Mouse (Mus musculus): ENCODE data around the gene Cped1. TPM values are rescaled to one million over a fixed set of nuclear protein-coding genes. Genes with fewer than 3 reads are reported as not detected.

Cped1 gene
- polyA plus RNA-seq, 1 experiment from 2014 or later: 6.4 TPM

DNA sequence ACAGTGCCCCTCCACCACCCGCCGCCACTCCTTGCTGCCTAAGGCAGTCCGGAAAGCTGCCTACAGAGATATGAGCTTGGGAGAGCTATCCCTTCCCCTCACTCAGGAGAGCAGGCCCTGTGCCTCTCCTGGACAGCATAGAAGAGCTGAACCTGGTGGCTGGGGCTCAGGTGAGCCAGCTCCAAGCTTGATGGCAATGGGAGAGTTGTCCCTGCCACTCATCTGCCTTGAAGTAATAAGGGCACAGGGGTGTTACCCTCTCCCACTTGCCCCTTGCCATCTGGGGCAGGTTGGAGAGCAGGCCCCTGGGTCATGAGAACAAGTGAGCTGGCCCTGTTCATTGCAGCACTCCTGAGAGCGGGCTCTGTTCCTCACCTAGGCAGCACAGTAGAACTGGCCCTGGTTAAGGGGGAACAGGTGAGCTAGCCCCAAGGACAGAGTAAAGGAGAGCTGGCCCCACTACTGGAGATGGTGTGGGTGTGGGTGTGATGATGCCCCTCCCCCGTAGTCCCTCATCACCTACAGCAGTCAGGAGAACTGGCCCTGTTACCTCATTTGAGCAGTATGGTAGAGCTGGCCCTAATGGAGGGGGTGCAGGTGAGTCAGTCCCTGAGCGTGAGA, 28.7 kb downstream of the Cped1 start:
- H3K4me3 ChIP-seq (ENCODE audit: low read depth, low read length): no peak overlapping the region
- H3K4me2 ChIP-seq: no peak overlapping the region
- no peaks in the 10 kb centered on the region for H3K36me3 ChIP-seq (ENCODE audit: control insufficient read depth, insufficient read depth, low read length)
- peaks cover 2% of the 10 kb centered on the region; the same call in 1 of the 2 replicates for H3K4me1 ChIP-seq (ENCODE audit: control insufficient read depth, insufficient read depth, low read length)
- ATAC-seq (replicated peaks; ENCODE audit: insufficient number of reproducible peaks, low FRiP score, low TSS enrichment): no peak
- no peak overlapping the region for H3K9ac ChIP-seq (ENCODE audit: low read depth, low read length)
- no peaks in the 10 kb centered on the region for H3K27me3 ChIP-seq (ENCODE audit: control insufficient read depth, insufficient read depth, low read length)
- H3K9me3 ChIP-seq (replicated peaks; ENCODE audit: control insufficient read depth, low read length): no peaks in the 10 kb centered on the region
- 85% methylated on average over 6 of the region's 6 CpGs for WGBS (ENCODE audit: insufficient replicate concordance)
- no peak overlapping the region for H3K27ac ChIP-seq (ENCODE audit: low read depth, low read length)

- Histone ChIP-seq H3K27ac (ENCODE audit: low read depth, low read length) (no peak overlapping the region), H3K9ac (ENCODE audit: low read depth, low read length) (no peak overlapping the region), H3K4me3 (ENCODE audit: low read depth, low read length) (no peak overlapping the region), H3K4me1 (ENCODE audit: control insufficient read depth, insufficient read depth, low read length) (peaks cover 6% of the 10 kb centered on the region; the same call in 1 of the 2 replicates), H3K9me3 (replicated peaks; ENCODE audit: control insufficient read depth, low read length) (no peaks in the 10 kb centered on the region), H3K27me3 (ENCODE audit: control insufficient read depth, insufficient read depth, low read length) (no peaks in the 10 kb centered on the region), H3K4me2 (no peak overlapping the region), H3K36me3 (ENCODE audit: control insufficient read depth, insufficient read depth, low read length) (no peaks in the 10 kb centered on the region)
- WGBS (ENCODE audit: insufficient replicate concordance): 56% methylated on average over 7 of the region's 7 CpGs
- no peak for ATAC-seq (replicated peaks; ENCODE audit: insufficient number of reproducible peaks, low FRiP score, low TSS enrichment)
Measured at GRCm38 (mm10) chr6:22017631-22018030, 31.9 kb downstream of the Cped1 start.

DNA sequence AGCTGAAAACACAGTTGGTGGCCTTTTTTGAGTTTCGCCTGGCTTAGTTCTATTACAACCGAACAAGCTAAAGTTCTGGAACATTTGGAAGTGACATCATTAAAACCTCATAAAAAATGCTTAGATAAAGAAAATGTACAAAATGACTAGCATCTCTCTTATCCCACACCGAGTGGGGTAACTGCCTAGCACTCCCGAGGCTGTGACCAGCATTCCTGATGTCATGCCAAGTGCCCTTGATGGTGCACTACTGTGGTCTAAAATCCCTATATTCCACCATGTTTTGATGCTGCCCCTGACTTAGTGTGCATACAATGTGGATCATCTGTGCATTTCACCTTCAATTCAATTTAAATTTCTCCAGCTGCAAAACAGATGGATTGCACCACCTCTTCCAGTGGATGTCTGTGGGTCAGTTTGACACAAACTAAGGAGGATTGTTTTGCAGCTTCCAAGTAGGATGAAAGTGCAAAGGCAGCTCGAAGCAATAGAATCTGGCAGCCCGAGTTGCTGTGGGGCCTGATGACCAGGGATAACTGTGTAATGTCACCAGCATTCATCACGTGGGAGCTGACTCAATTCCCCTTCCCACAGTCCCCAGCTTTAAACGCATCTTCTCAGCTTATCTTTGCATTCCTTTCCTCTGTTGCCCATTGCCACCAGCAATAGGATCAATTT, 33.2 kb downstream of the Cped1 start:
- no peak overlapping the region for H3K4me3 ChIP-seq (ENCODE audit: low read depth, low read length)
- H3K36me3 ChIP-seq (ENCODE audit: control insufficient read depth, insufficient read depth, low read length): no peaks in the 10 kb centered on the region
- H3K4me1 ChIP-seq (ENCODE audit: control insufficient read depth, insufficient read depth, low read length): peaks cover 6% of the 10 kb centered on the region; the same call in 1 of the 2 replicates
- 0 out of 2 replicates have a peak overlapping the region, but pooled peaks have one; percentile 10 for H3K27ac ChIP-seq (ENCODE audit: low read depth, low read length)
- 49% methylated on average over 8 of the region's 8 CpGs for WGBS (ENCODE audit: insufficient replicate concordance)
- no peaks in the 10 kb centered on the region for H3K9me3 ChIP-seq (replicated peaks; ENCODE audit: control insufficient read depth, low read length)
- H3K27me3 ChIP-seq (ENCODE audit: control insufficient read depth, insufficient read depth, low read length): no peaks in the 10 kb centered on the region
- no peak overlapping the region for H3K4me2 ChIP-seq
- ATAC-seq (replicated peaks; ENCODE audit: insufficient number of reproducible peaks, low FRiP score, low TSS enrichment): no peak
- no peak overlapping the region for H3K9ac ChIP-seq (ENCODE audit: low read depth, low read length)

DNA sequence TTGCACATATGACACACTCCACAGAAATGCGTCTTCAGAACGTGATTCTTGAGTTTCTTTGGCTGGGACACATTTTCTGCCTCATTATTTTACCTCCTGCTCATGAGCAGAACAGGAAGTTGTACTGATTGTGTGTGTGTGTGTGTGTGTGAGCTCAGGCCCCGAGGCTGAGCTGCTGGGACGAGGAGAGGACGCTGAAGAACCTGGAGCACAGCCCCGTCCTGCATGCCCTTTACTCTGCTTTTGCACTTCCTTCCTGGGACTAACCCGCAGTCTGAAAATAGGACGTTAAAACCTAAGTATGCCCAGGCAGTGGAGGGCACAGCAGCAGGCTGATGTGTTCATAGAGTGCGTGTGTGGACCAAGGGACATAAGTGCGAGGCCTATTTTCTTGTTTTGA, 33.9 kb downstream of the Cped1 start:
- no peak for ATAC-seq (replicated peaks; ENCODE audit: insufficient number of reproducible peaks, low FRiP score, low TSS enrichment)
- Histone ChIP-seq H3K27me3 (ENCODE audit: control insufficient read depth, insufficient read depth, low read length) (no peaks in the 10 kb centered on the region), H3K9me3 (replicated peaks; ENCODE audit: control insufficient read depth, low read length) (no peaks in the 10 kb centered on the region), H3K36me3 (ENCODE audit: control insufficient read depth, insufficient read depth, low read length) (no peaks in the 10 kb centered on the region), H3K4me3 (ENCODE audit: low read depth, low read length) (no peak overlapping the region), H3K4me1 (ENCODE audit: control insufficient read depth, insufficient read depth, low read length) (peaks cover 6% of the 10 kb centered on the region; the same call in 1 of the 2 replicates), H3K27ac (ENCODE audit: low read depth, low read length) (no peak overlapping the region), H3K9ac (ENCODE audit: low read depth, low read length) (no peak overlapping the region), H3K4me2 (no peak overlapping the region)
- 39% methylated on average over 10 of the region's 10 CpGs for WGBS (ENCODE audit: insufficient replicate concordance)

GRCm38 (mm10) chr6:22020696-22021095, 35.0 kb downstream of the Cped1 start:
- 74% methylated on average over 5 of the region's 5 CpGs for WGBS (ENCODE audit: insufficient replicate concordance)
- H3K27ac ChIP-seq (ENCODE audit: low read depth, low read length): no peak overlapping the region
- H3K4me3 ChIP-seq (ENCODE audit: low read depth, low read length): no peak overlapping the region
- no peak for ATAC-seq (replicated peaks; ENCODE audit: insufficient number of reproducible peaks, low FRiP score, low TSS enrichment)
- no peak overlapping the region for H3K9ac ChIP-seq (ENCODE audit: low read depth, low read length)
- H3K4me2 ChIP-seq: no peak overlapping the region
- no peaks in the 10 kb centered on the region for H3K36me3 ChIP-seq (ENCODE audit: control insufficient read depth, insufficient read depth, low read length)
- no peaks in the 10 kb centered on the region for H3K27me3 ChIP-seq (ENCODE audit: control insufficient read depth, insufficient read depth, low read length)
- H3K4me1 ChIP-seq (ENCODE audit: control insufficient read depth, insufficient read depth, low read length): peaks cover 6% of the 10 kb centered on the region; the same call in 1 of the 2 replicates
- no peaks in the 10 kb centered on the region for H3K9me3 ChIP-seq (replicated peaks; ENCODE audit: control insufficient read depth, low read length)

GRCm38 (mm10) chr6:22021315-22021714, 35.6 kb downstream of the Cped1 start:
- WGBS (ENCODE audit: insufficient replicate concordance): 86% methylated on average over 3 of the region's 3 CpGs

GRCm38 (mm10) chr6:22024168-22024567, 38.5 kb downstream of the Cped1 start:
- no peak overlapping the region for H3K4me3 ChIP-seq (ENCODE audit: low read depth, low read length)
- no peak overlapping the region for H3K9ac ChIP-seq (ENCODE audit: low read depth, low read length)
- no peaks in the 10 kb centered on the region for H3K36me3 ChIP-seq (ENCODE audit: control insufficient read depth, insufficient read depth, low read length)
- H3K9me3 ChIP-seq (replicated peaks; ENCODE audit: control insufficient read depth, low read length): no peaks in the 10 kb centered on the region
- no peaks in the 10 kb centered on the region for H3K27me3 ChIP-seq (ENCODE audit: control insufficient read depth, insufficient read depth, low read length)
- peaks cover 4% of the 10 kb centered on the region; the same call in 1 of the 2 replicates for H3K4me1 ChIP-seq (ENCODE audit: control insufficient read depth, insufficient read depth, low read length)
- H3K27ac ChIP-seq (ENCODE audit: low read depth, low read length): no peak overlapping the region
- H3K4me2 ChIP-seq: no peak overlapping the region
- ATAC-seq (replicated peaks; ENCODE audit: insufficient number of reproducible peaks, low FRiP score, low TSS enrichment): no peak
- WGBS (ENCODE audit: insufficient replicate concordance): 85% methylated on average over 2 of the region's 2 CpGs

More at GRCm38 (mm10) chr6:22021315-22021714, 35.6 kb downstream of the Cped1 start:
- H3K27me3 ChIP-seq (ENCODE audit: control insufficient read depth, insufficient read depth, low read length): no peaks in the 10 kb centered on the region
- no peaks in the 10 kb centered on the region for H3K9me3 ChIP-seq (replicated peaks; ENCODE audit: control insufficient read depth, low read length)
- H3K27ac ChIP-seq (ENCODE audit: low read depth, low read length): no peak overlapping the region
- ATAC-seq (replicated peaks; ENCODE audit: insufficient number of reproducible peaks, low FRiP score, low TSS enrichment): no peak
- no peaks in the 10 kb centered on the region for H3K36me3 ChIP-seq (ENCODE audit: control insufficient read depth, insufficient read depth, low read length)
- H3K4me3 ChIP-seq (ENCODE audit: low read depth, low read length): no peak overlapping the region
- H3K4me1 ChIP-seq (ENCODE audit: control insufficient read depth, insufficient read depth, low read length): peaks cover 6% of the 10 kb centered on the region; the same call in 1 of the 2 replicates
- H3K9ac ChIP-seq (ENCODE audit: low read depth, low read length): no peak overlapping the region
- no peak overlapping the region for H3K4me2 ChIP-seq

DNA sequence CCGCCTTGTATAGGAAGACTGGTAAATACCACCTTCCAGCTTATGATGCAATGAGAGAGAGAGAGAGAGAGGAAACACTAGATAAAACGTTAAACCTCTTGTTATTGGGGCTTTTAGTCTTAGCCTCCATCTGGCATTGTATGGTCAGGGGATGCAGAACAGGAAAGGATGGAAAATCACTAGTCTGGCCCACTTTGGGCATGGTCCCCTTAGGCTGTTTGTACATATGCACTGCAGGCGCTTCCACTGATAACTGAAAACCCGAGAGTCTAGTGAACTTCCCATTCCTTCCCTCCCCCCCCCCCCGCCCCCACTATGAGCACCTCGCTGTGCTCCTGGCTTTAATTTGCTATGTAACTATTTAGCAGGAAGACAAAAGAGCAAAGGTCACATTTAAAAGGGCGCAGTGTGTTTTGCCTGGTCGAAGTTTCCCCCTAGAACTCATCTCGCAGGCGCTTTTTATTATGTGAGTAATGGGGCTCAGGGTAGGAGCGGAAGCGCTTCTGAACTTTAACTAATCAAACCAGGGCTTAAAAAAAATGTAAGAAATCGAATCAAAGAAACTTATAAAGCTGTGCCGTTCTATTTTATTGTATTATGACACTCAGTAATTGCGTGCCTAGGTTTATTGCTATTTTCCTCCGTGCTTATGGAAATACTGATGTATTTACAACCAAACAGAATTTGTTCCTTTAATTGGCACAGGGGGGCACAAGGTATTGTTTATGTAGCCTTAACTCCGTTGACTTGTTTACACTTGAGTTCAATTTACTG, 40.1 kb downstream of the Cped1 start:
- no peak for ATAC-seq (replicated peaks; ENCODE audit: insufficient number of reproducible peaks, low FRiP score, low TSS enrichment)
- Histone ChIP-seq H3K4me2 (peak overlapping the region; percentile 43), H3K36me3 (ENCODE audit: control insufficient read depth, insufficient read depth, low read length) (no peaks in the 10 kb centered on the region), H3K9ac (ENCODE audit: low read depth, low read length) (0 out of 2 replicates have a peak overlapping the region, but pooled peaks have one; percentile 10), H3K4me3 (ENCODE audit: low read depth, low read length) (peak overlapping the region; percentile 12; the same call in 1 of the 2 replicates), H3K4me1 (ENCODE audit: control insufficient read depth, insufficient read depth, low read length) (no peaks in the 10 kb centered on the region; the same call in 1 of the 2 replicates), H3K27me3 (ENCODE audit: control insufficient read depth, insufficient read depth, low read length) (no peaks in the 10 kb centered on the region), H3K27ac (ENCODE audit: low read depth, low read length) (peak overlapping the region; percentile 66), H3K9me3 (replicated peaks; ENCODE audit: control insufficient read depth, low read length) (no peaks in the 10 kb centered on the region)
- WGBS (ENCODE audit: insufficient replicate concordance): 24% methylated on average over 17 of the region's 17 CpGs
